Mouse (Mus musculus) lung, postnatal 0 days (tissue): ENCODE measurements around the gene Fat1.

Source experiments
- CTCF ChIP-seq: IDR thresholded peaks from 2 replicates; pipeline ENCODE4 v1.5.1; 2016; ENCODE audit warnings: antibody characterized with exemption, mild to moderate bottlenecking
- EP300 ChIP-seq: IDR thresholded peaks from 2 replicates; pipeline ENCODE4 v1.6.1; 2016; ENCODE audit warnings: antibody characterized with exemption, mild to moderate bottlenecking, control low read depth

DNA sequence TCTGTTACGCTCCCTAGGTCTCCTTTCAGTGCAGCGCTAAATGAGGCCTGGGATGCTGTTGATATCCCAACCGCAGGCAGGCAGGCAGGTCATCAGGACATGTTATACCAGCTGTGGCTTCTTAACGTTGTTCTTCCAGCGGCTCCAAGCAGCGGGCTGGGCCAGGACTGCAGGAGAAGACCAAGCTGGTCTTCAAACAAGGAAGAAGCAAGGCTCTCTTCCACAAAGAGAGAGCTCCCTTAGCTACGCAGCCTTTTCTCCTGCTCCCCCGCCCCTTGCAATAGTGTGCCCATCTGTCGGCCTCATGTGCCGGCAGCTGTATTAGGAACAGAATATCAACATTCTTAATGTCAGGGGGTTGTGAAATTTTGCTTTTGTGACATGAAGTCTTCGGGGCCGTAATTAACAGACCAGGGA, 35.7 kb upstream of the Fat1 start:
- no peak for TF ChIP-seq EP300
- no peak for TF ChIP-seq CTCF
